Mouse (Mus musculus): ENCODE results near the gene Axl.
"Not testable (repeated sequence)": the region's sequence is repeated elsewhere in the genome, so short reads cannot be mapped to it uniquely, and the experiment has no call there.

Gene Axl

DNA sequence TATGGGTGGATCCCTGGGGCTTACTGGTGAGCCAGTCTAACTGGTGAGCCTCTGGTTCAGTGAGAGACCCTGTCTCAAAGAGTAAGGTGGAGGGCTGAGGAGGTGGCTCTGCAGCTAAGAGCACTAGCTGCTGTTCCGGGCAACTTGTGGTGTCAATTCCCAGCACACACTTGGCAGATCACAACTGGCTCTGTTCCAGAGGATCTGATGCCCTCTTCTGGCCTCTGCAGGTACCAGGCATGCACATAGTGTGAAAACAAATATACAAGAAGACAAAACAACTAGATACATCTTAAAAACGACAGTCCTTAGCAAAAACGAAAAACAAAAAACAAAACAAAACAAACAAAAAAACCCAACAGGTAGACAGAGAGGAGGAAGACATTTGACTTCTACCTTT lies 5.2 kb upstream of the Axl start:
- no peak for DNase-seq (ENCODE audit: low spot score in 2 of 2)

DNA sequence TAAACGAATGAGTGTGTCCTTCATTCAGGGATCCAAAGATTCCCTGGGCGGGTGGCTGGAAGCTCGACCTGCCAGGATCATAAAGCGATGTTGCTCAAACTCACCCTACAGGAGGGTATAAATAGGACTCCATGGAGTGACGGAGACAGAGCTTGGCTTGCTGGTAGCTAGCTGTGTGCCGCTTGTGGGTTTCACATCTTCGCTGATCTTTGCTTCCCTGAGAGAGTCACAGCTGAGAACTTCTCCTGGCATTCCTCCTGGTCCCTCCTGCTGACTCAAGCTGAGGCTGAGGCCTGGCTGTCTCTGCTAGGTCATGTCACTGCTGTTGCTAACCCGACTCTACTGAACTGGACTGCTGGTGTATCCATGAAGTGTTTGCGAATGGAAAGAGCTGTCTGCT lies 4.5 kb upstream of the Axl start:
- not testable (repeated sequence) for DNase-seq (ENCODE audit: low spot score in 2 of 2)

DNA sequence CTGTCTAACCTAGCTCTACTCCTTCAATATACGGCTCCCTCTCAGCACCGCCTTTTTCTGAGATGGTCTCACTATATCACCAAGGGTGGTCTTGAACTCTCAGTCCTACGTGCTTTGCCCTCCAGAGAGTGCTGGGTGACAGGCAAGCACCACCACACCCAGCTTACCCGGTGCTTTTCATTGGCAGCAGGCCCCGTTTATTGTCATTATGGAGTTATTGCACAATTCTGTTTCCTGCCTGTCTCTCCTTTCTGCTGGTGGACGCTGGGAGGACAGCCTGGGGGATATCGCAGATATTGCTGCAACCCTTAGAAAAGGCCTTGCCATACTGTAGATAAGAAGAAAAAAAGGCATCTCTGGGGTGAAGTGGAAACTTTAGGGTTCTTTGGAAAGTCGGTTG lies 2.1 kb upstream of the Axl start:
- no peak for DNase-seq (ENCODE audit: low spot score in 2 of 2)

DNA sequence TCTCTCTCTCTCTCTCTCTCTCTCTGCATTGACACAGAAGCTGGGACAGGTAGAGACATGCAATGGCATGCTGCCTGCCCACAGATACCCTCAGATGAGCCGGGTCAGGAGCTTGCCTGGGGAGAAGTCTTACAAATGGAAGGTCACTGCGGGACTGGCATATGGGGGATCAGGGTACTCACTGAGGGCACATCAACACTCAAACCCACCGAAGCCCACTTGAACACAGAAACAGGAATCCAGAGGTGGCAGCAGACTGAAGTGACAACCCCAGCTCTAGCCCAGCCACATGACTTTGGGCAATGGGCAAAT lies 580 bp upstream of the Axl start:
- DNase-seq (ENCODE audit: low spot score in 2 of 2), result no peak

DNA sequence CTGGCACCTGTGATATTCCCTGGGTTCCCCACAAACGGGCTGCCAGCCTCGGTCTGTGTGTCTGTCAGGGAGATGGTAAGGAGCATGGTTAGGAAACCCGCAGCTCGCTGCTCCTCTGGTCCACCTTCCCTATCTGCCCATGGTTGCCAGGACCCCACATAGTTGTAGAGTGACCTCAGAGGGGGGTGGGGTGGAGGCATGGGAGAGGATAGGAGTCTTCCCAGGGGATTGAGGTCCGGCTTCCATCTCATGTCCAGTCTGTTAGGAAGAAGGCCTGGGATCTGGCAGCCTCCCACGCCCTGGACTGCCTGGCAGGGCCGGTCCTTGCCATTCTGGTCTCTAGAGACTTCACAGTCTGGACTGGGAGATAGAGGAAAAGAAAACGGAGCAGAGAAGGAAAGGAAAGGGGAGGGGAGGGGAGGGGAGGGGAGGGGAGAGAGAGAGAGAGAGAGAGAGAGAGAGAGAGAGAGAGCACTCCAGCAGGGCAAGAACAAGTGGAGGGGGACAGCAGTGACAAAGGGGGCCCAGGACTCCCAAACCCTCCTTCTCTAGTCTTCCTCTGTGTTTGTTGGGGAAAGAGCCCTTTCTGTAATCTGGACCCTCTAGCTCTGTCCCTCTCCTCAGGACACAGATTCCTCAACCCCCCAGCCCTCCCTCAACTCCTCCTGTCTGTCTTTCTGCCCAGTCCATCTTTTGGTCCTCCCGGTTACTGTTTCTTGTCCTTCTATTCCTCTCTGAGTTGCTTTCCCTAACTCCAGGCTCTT lies 867 bp downstream of the Axl start:
- no peak for DNase-seq (ENCODE audit: low spot score in 2 of 2)

DNA sequence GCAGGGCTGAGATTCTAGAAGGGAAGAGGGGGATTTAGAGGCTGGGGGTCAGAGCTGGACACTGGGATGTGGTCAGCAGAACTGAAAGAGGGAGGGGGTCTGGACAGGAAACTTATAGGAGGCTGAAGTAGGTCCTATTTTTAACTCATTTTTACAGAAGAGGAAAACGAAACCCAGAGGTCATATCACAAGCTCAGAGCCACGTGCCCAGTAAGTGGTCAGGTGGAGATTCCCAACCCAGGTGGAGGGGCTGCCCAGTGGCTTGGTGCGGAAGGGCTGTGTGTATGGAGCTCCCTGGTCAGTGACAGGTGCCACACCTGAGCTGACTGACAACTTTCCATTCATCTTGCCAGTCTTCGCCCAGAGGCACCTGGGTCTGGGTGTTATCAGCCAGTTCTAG lies 1.5 kb downstream of the Axl start:
- DNase-seq (ENCODE audit: low spot score in 2 of 2), result no peak

DNA sequence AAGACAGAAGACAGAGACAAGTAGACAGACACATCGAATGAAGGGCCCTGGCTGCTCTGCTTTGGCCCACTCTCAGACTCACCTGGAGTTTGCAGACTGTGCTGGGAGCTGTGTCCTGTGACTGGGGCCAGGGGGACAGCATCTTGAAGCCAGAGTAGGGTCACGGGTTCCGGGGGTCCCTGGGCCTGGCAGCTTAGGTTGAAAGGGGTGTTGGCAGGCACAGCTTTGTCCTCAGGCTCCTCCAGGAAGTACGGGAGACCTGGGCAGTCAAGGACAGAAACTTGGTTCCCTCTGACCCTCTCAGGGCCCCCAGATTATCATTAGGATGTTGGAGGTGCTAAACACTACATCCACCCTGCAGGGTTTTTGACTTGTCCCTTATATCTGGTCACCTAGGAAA lies 2.8 kb downstream of the Axl start:
- no peak for DNase-seq (ENCODE audit: low spot score in 2 of 2)

DNA sequence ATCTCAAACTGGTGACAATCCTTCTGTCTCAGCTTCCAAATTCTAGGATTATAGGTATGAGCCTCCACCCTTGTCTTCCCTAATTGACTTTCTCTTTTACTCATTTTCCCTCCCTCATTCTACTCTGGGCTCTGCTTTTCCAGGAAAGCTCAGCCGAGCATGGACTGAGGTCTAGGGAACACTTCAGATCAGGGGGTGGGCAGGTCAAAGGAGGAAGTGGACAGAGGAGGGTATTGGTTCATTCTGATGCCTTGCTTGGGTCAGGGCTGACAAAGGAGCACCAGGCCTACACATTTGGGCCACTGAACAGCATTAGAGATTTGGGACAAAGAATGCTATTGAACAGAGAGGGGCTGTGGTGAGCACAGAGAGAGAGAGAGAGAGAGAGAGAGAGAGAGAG lies 3.7 kb downstream of the Axl start:
- no peak for DNase-seq (ENCODE audit: low spot score in 2 of 2)

DNA sequence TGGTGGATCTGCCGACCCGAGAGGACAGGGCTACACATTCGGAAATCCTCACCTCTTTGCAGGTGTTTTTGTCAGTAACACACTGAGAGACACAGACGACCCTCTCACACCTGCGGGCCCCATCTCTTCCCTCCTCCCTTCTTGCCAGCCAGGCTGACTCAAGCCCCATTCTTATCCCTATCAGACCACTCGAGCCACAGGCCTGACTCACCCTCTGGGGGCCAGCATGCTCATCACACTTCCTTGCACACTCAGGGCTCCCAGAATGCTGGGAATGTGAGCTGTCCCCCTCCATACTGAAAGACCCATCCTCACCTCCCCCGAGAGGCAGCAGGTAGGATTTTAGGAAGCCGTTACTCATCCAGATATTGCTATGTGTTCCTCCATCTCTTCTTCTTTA lies 4.8 kb downstream of the Axl start:
- DNase-seq (ENCODE audit: low spot score in 2 of 2), result no peak

DNA sequence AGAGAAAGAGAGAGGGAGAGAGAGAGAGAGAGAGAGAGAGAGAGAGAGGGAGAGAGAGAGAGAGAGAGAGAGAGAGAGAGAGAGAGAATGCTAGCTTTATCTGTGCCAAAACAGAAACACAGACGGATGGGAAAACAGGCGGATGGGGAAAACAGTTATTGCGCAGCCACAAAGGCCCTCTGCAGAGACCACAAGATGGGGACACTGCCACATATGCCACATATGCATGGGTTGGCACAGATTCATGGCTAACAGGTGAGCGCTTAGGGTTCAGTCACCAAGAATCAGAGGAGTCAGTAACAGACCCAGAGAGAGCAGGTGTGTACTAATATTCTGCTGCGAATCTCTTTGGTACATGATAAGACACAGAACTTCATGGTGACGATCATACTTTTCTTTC lies 5.8 kb downstream of the Axl start:
- no peak for DNase-seq (ENCODE audit: low spot score in 2 of 2)

DNA sequence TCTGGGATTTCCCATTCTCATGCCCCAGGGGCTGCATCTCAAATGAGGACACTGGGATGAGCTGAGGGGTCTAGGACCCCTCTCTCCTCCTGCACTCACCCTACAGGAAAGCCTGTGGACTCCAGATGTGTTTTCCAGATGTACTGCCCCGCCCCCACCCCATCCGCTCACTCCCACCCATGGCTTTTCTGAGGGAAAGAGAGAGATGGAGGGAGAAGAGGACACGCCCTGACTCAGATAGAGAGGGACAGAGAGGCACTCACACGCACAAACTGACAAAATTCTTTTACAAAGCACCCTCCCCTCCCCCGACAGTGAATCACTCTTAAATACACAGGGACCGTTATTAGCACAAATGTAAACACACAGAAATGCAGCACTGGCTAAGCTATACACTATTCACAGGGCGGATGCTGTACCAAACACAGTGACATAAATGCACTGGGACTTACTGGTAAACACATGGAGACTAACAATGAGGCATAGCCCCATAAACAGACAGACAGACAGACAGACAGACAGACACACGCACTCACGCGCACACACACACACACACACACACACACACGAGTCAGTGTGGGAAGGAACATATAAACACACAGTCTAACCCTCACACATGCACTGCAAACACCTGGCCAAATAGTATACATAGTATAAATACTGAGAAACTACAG lies 6.4 kb downstream of the Axl start:
- DNase-seq (ENCODE audit: low spot score in 2 of 2), result no peak

DNA sequence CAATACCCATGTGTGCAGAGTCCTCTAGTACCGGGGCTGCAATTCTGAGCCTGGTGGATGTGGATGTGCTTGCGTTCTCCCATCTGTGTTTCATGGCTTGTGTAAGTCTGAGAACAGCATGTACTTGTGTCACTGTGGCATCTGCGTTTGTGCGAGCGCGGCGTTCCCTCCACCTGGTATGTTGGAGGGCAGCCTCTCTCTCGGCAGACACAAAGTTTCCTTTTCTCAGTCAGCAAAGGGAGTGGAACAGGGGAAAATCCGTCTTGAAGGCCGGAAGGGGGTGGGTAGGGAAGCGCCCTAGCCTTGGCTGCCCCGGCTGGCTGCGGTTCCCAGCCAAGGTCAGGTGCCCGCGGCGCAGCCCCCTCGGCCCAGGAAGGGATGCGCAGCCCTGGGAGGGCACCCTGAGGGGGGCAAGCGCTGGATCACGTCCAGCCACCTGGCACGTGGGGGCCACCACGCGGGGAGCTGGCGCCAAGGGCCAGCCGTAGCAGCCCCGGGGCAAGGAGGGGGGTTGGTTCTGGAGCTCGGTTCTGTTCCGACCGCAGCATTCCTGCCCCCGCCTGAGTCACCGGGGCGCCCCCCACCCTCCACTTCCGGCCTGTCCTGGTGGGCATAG lies 7.1 kb downstream of the Axl start:
- no peak for DNase-seq (ENCODE audit: low spot score in 2 of 2)

DNA sequence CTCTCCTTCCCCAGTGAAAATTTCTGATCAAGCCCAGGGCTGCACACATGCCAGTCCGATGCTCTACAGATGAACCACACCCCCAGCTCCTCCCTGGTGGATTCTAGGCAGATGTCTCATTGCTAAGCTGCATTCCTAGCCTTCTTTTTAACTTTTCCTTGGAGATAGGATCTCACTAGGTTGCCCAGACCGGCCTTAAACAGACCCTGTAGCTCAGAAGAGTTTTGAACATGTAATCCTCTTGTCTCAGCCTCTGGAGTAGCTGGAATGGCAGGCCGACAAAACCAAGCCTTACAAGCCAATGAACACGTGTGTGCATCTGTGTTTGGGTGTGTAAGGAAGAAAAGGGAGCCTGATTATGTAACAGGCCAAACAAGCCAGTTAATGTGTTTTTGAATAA lies 7.8 kb downstream of the Axl start:
- DNase-seq (ENCODE audit: low spot score in 2 of 2), result no peak

DNA sequence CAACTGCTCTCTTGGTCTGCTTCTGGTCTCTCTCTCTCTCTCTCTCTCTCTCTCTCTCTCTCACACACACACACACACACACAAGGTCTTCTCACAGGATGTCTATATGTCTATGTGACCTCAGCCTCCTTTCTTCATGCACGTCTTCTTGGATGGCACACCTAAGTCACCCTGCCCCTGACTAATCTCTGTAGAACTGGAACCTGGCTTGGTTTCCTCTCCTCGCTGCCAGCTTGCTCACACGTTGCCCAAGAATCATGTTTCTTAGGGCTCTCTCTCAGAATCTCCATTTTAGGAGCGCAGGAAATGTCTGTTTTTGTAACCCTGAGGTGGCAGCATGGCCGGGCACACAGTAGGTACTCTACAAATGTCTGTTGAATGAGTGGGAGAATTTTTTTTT lies 8.5 kb downstream of the Axl start:
- no peak for DNase-seq (ENCODE audit: low spot score in 2 of 2)

DNA sequence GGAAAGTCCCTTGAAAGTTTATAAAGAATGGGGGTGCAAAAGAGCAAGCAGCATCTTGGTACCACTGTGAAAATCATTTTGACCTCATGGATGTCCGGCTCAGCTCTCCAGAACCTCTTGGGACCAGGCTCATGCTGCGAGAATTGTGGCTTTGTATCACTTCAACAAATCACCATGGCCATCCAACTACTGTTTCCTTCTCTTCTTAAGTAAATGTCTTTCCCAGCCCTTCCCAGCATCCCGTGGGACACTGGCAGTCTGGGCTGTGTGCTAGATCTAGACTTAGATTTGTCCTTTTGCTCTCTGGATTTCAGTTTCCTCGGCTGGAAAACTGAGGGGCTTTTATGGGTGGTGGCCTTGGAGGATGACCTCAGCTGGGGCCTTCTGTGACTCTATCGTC lies 20.3 kb downstream of the Axl start:
- DNase-seq (ENCODE audit: low spot score in 2 of 2), result no peak

DNA sequence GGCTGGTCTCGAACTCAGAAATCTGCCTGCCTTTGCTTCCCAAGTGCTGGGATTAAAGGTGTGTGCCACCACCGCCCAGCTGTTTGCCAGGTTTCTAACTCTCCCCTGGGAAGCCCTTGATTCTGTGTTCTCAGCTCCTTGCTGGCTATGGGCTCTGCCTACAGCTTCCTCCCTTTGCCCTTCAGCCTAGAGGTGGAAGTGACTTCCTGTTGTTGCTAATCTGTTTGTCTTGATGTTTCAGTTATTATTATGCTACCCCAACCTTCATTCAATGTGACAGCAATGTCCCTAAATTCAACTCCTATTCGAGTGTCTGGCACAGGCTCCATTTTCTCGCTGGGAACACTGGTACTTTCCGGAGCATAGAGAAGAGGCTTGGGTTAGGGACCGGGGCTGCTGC lies 22.4 kb downstream of the Axl start:
- DNase-seq (ENCODE audit: low spot score in 2 of 2), result no peak

DNA sequence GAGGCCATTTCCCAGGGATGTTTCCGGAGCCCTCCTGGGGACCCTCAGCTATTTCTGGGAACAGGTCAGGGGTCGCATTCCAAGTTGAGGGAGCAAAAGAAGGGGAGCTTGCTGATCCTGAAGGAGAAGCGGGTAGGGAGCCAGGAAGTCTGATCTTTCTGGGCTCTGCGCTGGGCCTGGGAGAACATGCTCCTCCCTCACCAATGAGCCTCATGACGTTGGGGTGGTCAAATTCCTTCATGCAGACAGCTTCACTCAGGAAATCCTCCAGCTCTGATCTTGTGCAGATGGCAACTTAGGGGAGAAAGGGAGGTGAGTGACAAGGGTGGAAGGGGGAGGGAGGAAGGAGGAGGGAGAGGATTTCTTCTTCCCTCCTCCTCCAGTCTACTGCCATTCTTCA lies 24.3 kb downstream of the Axl start:
- no peak for DNase-seq (ENCODE audit: low spot score in 2 of 2)

DNA sequence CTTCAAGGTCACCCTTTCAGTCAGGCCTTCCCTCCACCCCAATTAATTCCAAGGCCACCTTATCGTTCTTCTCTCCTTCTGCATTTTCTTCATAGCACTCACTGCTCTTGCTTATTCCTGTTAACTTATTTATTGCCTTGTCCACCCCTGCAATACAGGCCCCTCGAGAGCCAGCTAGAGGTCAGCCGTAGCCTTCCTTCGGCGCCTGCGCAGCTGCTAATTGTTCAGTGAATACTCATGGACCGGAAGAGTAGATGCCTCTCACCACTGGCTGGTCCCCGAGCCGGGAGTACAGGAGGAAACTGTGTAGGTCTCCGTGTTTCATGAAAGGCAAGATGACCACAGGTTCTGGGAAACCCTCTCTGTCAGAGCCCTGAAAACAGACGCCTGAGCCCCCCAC lies 24.8 kb downstream of the Axl start:
- no peak for DNase-seq (ENCODE audit: low spot score in 2 of 2)

DNA sequence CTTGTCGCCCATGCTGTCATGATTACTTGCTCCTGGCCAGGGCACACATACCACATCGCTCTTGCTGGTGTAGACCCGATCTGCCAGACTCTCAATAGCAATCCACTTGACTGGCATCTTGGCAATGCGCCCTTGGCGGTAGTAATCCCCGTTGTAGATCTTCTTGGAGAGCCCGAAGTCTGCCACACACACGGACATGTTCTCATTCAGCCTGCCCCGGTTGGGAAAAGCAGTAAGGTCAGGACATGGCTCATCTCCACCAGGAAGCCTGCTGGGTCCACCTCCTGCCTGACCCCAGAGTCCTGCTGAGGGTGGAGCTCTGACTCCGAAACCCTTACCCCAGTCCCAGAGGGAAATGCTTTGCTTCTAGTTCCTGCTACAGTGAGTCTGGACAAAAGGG lies 27.2 kb downstream of the Axl start:
- DNase-seq (ENCODE audit: low spot score in 2 of 2), result no peak

DNA sequence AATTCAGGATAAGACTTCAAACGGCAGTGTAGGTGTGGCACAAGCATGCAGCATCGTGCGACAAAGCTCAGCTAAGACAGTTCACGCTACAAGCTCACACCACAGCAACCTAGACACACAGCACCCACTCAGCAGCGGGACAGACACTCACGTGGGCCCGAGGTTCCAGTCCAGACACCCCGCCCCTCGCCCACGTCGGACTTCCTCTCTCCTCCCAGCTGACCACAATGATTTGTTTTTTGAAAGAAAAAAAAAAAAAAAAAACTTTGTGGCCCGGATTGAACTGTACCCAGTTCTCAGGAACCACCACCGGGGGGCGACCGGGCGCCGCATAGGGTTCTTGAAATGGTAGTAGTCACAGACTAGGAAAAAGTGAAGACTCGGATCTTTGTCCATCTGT lies 32.5 kb downstream of the Axl start:
- peak; percentile 81 to 87 for DNase-seq (ENCODE audit: low spot score in 2 of 2)

DNA sequence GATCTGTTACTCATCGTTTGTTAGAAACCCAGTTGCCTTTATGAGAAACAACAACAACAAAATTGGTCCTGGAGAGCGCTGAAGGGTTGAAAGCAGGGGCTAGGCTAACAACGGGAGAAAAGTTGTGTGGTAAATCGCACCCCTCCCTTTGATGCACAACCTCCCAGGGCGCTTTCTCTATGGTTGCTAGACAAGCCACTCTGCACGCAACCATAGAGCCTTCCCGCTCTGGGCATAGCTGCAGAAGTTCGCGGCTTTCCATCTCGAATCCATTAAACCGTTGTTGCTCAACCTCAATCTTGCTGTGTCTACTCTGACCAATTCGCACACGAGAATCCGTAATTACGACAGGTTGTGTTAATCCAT lies 33.1 kb downstream of the Axl start:
- DNase-seq (ENCODE audit: low spot score in 2 of 2), result peak; percentile 63 to 67

DNA sequence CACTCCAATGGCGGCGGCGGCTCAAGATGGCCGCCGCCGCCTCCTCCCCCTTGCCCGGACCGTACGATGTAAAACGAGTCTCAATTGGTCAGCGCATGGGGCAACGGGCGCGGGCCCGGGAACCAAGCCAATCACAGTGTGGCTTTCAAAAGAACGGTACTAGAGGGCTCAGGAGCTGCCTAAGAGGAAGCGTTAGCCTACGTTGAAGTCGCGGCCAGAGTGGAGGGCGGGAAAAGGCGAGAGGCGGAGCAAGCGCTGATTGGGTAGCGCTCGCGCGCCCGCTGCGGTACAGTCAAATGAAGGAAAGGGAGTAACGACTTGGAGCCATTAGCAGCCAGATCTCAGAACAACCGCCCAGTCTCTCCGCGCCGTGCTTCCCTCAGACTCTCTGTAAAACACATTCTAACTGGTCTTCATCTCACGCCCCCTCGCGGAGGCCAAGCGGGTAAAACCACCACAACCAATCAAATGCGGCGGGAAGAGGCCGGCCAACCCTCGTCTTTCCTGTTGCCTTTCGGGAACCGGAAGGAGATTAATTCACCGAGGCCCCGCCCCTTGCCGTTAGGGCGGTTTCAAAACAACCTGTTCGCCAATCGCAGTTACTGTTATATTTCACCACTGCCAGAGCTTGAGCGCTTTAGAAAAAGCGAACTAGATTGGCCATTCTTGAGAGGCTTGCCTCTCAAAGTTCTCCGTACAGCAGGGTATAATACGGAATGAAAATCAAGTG lies 33.6 kb downstream of the Axl start, which contains the start of gene Hnrnpul1:
Gene Hnrnpul1 (minus strand): TSS at position 20 of the 730 bp plus-strand sequence.
- DNase-seq (ENCODE audit: low spot score in 2 of 2), result peak; percentile 100

DNA sequence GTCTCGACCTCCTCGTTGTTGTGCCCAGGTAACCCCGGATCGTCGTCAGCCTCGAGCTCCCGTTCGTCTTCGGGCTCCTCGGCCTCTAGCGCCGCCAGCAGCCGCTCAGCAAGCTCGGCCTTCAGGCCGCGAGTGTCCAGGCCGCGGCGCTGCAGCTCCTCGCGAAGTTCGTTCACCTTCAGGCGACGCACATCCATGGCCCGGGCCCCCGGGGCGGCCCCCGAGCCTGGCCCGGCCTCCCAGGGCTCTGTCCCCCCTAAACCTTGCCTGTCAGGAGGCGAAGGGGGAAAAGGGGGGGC lies 34.1 kb downstream of the Axl start:
- no peak for DNase-seq (ENCODE audit: low spot score in 2 of 2)

Data from frontal cortex, postnatal 14 days (tissue).